Mouse (Mus musculus) large intestine, adult 2 months (tissue): Measurements from ENCODE around the gene C1qtnf2. TPM values are rescaled to one million over a fixed set of nuclear protein-coding genes. Genes with fewer than 3 reads are reported as not detected.
A peak's percentile ranks its signal among the peaks of the same experiment; 100 is the strongest.

ENCODE experiments used
- DNase-seq: peaks from one replicate; pipeline ENCODE4 v3.0.0-alpha.2; 2012; ENCODE audit warnings: low read depth, low spot score
- WGBS: fragments of 180-500 bp; shearing (Covaris S2); methylation state at CpG from one replicate; pipeline ENCODE4 v1.1.7; 2018; 5-methylcytosine and 5-hydroxymethylcytosine counted together
- polyA plus RNA-seq: library from polyadenylated mRNA; depleted of rRNA; stranded (reverse); fragments of >200 nt; gene quantifications from 2 replicates; pipeline ENCODE4 v1.2.3, GENCODE M21; 2012; rRNA removed

The C1qtnf2 gene
- polyA plus RNA-seq: 6.8 and 8.6 TPM in 2 replicates

DNA sequence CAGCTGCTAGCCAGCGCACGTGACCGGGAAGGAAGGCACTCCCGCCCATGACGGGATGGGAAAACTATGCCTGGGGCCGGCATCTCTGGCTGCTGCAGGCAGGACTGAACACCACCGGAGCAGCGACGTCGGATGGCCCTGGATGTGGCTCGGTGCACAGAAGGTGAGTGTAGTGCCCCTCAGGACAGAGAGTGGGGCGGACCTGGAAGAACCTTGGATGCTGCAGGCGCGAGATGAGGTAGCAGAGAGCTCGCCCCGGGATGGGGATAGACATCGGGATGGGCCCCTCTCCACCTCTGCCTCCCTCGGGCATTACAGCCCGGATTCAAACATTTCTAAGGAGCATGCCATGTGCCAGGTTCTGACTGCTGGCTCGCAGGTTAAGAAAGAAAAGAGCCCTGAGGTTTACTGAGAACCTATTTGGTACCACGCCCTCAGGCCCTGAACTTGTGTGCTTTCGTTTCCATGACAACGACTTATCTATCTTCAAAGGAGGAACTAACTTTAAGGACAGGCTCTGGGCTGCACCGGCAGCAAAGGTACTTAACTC is at the start of gene C1qtnf2:
Gene C1qtnf2, plus strand, starts transcription at position 52 of the 550 bp plus-strand sequence.
- WGBS: 1% methylated on average over 24 of the region's 24 CpGs
- DNase-seq: no peak

DNA sequence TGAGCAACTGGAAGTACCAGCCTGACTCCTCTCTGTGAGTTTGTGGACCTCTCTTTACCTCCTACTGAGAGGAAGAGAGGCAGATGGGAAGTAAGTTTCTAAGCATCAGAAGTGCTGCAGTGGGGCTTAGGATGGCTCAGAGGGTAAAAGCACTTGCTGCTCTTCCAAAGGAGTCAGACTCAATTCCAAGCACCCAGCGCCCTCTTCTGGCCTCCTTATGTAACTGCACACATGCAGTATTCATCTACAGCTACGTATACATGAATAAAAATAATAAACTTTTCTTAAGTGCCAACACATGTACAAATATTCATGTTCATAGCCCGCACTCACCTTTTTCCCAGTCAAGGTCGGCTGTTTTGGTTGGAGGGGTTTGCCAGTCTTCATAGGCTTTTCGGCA is 49.7 kb upstream of the C1qtnf2 start:
- 78% methylated on average over 5 of the region's 5 CpGs for WGBS

DNA sequence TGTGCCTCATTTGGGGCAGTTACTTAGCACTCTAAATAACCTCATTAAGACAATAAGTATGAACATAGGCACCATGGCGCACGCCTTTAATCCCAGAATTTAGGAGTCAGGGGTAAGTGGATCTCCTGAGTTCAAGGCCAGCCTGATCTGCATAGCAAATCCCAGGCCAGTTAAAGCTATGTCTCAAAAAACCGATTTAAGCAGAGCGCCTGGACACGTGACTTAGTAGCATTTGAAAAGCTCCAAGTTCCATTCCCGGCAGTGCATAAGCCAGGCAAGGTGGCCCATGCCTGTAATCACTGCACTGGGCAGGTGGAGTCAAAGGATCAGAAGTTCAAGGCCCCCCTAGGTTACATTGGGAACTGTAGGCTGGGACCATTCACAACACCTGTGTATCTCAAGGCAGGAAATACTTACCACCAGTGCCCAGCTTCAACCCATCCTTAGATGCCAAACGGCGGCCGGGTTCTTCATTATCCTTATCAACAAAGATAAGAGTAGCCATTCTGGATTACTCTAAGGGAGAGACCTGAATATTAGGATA is 48.8 kb upstream of the C1qtnf2 start:
- 71% methylated on average over 9 of the region's 9 CpGs for WGBS
- no peak for DNase-seq

More for the DNA sequence above, 49.7 kb upstream of the C1qtnf2 start:
- no peak for DNase-seq

DNA sequence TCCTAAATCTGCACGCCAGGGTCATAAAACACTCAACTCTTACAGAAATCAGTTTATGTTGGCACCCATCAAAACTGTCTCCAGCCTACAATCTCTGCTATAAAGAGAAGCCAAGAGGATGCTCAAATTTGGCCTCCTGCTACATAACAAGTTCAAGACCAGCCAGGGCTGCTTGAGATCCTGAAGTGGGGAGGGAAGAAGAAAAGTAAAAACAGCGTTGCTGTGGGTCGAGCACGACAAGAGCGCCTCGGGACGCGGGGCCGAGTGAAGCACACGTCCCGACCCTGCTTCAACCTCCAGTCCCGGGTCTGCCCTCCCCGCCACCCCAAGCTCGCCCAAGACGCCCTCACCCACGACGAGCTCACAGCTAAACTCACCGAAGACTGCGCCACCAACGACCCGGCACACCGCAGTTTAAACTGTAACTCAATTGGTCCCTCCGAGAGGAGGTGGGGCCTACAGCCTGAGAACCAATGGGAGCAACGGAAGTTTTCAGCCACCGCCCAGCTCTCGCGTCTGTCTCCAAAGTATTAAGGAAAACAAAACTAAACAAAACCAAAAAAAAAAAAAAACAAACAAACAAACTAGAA is 48.2 kb upstream of the C1qtnf2 start, which contains the start of gene Pttg1:
Gene Pttg1, minus strand, starts transcription at position 428 of the 590 bp plus-strand sequence.
- WGBS: under 1% methylated on average over 27 of the region's 27 CpGs
- DNase-seq: peak; percentile 88

DNA sequence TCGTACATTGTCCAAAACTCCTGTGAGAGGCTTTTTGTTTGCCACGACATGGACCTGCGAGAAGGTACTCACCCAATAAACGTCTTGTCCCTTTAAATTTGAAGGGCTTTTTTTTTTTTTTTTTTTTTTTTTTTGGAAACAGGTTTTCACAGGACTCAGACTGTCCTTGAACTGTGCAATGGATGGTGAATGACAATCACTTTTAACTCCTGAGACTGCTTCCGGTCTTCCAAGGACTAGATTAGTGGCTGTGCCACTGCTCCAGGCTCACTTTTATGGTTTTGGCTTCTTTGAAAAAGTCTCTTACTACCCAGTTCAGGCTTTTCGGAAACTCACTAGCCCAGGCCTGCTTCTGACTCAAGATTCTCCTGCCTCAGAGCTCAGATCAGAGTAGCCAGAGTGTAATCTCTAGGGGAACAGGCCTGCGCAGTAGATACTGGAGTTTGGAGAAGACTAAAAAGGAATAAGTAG is 47.6 kb upstream of the C1qtnf2 start:
- no peak for DNase-seq
- WGBS: 7% methylated on average over 7 of the region's 7 CpGs

DNA sequence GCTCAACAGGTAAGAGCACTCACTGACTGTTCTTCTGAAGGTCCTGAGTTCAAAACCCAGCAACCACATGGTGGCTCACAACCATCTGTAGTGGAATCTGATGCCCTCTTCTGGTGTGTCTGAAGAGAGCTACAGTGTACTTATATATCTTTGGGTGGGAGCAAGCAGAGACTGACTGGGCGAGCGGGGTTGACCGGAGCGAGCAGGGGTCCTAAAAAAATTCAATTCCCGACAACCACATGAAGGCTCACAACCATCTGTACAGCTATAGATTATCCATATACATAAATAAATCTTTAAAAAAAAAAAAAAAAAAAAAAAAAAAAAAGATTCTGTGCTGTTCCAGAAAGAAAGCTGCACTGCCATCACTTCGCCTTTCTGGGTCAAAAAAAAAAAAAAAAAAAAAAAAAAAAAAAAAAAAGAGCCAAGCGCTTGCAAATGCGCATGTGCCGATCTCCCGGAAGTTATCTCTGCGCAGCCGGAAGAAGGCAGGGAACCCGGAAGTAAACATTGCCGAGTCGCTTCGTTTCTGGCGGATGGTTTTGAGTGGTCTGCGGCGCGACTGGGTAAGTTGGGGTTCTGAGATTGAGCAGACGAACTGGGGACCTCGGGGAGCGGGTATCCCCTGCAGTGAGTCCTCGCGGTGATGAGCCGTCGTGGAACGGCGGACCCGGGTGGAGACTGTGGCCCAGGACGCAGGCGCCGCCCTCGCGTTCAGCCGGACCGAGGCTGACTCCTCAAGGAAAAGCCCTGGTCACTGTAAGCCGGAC is 40.6 kb upstream of the C1qtnf2 start, which contains the start of gene Slu7:
Gene Slu7, plus strand, starts transcription at position 491 of the 770 bp plus-strand sequence.
- peak; percentile 36 for DNase-seq
- WGBS: 9% methylated on average over 38 of the region's 38 CpGs

DNA sequence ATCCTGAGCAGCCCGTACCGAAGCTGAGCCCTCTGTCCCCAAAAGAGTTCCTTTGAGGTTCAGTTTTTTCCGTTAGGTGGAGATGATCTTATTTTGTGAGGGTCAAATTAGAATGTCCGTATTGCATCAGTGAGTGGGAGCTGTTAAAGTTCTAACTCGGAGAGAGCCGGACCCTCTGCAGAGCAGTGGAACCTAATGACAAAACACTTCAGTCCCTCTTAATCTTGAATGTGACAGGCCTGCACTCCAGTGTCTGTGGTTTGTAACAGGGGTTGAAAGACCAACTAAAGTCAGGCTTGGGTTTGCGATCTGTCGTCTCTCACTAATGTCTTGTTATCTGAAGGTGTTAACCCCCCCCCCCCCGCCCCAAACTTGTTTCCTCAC is 40.1 kb upstream of the C1qtnf2 start:
- under 1% methylated on average over 9 of the region's 9 CpGs for WGBS
- no peak for DNase-seq

DNA sequence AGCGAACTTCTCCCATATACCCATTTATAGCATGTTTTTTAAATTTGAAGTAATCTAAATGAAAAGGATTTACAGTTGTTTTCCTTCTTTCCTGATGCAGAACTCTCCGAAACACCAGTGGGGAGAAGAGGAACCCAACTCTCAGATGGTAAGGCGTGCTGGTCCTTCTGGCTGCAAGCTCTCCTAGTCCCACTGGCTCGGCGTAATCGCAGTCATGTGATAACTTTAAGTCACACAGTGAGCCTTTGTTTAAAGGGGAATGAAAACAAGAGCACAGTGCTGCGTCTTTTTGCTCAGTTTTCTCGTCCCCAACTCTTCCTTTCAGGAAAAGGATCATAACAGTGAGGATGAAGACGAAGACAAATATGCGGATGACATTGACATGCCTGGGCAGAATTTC is 33.0 kb upstream of the C1qtnf2 start:
- no peak for DNase-seq
- WGBS: 93% methylated on average over 10 of the region's 10 CpGs

DNA sequence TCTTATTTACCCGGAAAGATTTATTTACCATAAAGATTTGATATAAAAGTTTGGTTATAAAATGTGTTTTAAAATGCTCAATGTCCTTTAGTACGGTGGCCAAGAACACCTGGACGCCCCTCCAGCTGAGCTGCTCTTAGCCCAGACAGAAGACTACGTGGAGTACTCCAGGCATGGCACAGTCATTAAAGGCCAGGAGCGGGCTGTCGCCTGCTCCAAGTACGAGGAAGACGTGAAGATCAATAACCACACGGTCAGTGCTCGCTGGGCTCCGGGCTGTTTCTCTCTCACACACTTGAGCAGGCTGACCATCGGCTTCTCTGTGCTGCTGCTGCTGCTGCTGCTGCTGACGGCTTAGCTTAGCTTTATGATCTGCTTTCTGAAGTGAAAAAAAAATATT is 30.9 kb upstream of the C1qtnf2 start:
- no peak for DNase-seq
- WGBS: 95% methylated on average over 13 of the region's 13 CpGs

DNA sequence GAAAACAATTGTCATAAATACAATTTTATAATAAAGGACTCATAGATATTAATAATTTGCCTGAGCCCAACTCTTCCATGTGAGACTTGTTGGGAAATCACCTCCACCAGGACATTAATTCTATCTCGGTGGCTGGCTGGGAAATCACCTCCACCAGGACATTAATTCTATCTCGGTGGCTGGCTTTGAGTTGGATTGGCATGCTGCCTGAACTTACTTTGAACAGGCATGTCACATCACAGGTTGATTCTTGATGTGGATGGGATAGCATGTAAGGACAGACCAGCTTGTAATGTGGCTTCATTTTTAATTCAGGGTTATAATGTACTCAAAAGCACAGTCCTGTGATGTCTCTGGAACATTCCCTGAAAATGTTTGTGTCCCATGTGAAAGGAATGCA is 24.2 kb upstream of the C1qtnf2 start:
- DNase-seq: no peak

DNA sequence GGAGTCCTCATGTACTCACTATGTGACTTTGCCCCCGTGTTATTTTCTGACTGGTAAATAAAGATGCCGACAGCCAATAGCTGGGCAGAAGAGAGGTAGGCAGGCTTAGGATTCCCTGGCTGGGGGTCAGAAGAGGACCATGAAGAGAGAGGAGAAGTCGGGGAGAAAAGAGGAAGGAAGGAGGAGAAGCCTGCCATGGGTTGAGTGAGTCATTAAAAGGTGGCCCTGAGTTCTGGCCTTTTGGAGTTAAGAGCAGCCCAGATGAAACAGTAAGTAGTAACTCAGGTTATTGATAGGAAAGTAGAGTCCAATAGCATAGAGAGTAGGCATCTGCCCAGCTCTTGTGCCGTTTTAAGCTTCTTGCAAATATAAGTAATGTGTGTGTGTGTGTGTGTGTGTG is 22.8 kb upstream of the C1qtnf2 start:
- WGBS: 44% methylated on average over 4 of the region's 4 CpGs
- no peak for DNase-seq

More for the DNA sequence above, 24.2 kb upstream of the C1qtnf2 start:
- 72% methylated on average over 2 of the region's 2 CpGs for WGBS

DNA sequence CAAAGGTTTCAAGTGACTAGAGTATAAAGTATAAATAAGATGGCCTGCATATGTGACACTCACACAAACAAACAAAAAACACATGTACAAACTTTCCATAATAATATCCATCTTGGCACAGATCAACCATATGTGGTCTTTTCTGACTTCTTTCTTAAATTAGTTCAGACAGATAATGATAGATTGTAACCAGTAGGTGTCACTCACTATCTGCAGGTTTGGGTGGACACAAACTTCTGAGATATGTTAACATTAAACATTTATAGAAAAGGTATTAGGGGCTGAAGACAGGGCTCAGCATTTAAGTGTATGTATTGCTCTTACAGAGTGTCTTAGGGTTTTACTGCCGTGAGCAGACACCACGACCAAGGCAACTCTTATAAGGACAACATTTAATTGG is 21.8 kb upstream of the C1qtnf2 start:
- 44% methylated on average over 2 of the region's 2 CpGs for WGBS

DNA sequence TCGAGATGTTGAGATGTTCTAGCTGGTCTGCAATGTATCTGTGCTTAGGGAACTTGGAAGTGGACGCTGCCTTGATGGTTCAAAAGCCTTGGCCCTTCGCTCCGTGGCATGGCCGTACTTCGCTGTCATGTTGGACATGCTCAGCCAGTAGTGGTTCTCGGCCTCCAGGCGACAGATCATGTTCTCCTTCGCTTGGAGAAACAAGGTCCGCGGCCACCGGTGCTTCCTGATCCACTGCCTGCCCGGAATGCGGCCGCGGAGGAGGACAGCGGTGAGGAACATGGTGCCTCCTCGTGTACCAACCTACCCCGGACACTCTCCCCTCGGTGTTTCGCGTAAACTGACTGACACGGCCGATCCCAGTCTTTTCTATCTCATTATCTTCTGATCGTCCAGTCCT is 10.9 kb upstream of the C1qtnf2 start:
- WGBS: 93% methylated on average over 25 of the region's 25 CpGs

More for the DNA sequence above, 21.8 kb upstream of the C1qtnf2 start:
- DNase-seq: no peak

DNA sequence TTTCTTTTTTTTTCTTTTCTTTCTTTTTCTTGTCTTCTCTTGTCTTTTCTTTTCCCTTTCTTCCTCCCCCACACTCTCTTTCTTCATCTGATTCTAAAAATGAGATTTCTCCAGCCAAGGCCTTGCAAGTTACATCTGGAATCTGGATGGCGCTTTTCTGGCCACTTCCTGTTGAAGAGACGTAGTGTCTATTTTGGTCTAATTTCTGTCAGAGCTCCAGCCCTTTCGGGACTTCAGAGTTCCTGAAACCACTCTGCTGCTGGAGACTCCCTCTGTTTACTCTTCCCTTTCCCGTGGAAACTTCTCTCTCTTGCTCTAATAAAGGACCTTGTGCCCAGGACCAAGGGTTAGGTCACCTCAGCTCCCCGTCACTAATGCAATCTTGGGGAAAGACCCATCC is 4.0 kb upstream of the C1qtnf2 start:
- DNase-seq: no peak
- WGBS: 42% methylated on average over 5 of the region's 5 CpGs

More for the DNA sequence above, 10.9 kb upstream of the C1qtnf2 start:
- no peak for DNase-seq

DNA sequence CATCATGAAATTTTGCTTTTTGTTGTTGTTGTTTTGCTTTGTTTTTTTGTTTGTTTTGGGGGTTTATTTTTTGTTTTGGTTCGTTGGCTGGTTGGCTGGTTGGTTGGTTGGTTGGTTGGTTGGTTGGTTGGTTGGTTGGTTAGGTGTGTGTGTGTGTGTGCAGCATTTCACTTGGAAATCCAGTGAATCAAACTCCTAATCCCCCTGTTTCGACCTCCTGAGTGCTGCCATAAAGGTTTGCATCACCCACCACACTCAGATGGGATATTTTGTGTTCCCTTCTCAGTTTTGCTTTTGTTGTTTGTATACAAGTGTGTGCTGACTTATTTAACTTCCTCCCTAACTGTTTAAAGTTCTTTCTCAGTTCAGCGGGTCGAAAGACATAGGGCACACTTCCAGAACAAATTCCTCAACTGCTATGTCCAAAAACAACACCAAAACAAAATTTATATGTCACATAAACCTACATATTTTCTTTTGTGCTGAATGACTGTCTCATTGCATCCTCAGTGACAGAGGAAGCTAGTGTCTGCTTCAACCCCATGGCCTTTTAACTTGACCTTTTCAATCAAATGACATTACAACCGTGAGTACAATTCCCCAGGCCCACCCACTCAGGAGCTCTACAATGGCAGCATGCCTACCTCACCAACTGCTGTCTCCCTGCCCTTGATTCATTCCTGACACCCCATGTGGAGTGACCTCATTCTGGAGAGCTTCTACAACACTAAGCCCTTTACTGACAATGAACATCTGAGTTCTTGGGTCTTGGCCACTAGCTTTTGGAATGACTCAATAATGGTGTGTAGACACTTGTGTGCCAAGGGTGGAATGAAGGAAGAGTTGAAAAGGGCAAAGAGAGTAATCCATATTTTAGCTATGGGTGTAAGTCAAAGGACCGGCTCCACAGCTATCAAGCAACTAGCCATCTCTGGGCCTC is 2.9 kb upstream of the C1qtnf2 start:
- no peak for DNase-seq
- 59% methylated on average over 6 of the region's 6 CpGs for WGBS

DNA sequence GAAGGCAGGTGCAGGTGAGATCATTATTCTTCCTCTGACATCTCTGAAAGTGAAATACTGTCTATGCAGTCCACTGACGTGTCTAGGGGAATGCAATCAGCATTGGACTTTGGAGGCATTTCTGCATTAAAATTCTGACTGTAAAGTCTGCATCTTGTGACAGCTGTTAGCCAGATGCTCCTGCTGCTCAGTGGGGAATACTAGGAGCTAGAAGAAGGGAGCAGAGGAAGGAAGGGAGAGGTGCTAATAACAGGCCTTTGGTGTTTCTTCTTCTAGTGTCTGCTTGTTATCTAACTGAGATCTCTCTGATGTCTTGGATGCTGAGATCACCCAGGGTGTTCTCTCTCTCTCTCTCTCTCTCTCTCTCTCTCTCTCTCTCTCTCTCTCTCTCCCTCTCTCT is 961 bp upstream of the C1qtnf2 start:
- 79% methylated on average over 1 of the region's 1 CpGs for WGBS
- no peak for DNase-seq

DNA sequence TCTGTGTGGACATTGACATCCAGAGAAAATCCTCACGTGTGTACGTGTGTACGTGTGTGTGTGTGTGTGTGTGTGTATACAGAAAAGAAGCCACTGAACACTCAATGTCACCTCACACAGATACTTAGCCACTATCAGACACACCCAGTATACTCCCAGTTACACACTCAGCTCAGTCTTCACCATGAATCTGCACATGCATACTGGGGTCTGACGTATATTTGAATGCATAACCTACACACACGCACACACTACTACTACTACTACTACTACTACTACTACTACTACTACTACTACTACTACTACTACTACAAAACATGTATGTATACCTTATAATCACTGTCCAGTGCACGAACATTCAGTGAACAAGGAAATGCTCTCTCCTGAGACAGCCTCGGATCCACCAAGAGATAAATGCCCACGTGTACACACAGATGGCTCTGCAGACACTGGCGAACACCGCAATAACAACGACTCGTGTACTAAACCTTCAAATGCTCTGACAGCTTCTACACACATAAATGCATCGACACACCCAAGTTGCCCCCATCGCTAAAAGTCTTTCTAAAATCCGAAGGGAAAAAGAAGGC is 346 bp upstream of the C1qtnf2 start:
- no peak for DNase-seq
- WGBS: 38% methylated on average over 15 of the region's 15 CpGs

DNA sequence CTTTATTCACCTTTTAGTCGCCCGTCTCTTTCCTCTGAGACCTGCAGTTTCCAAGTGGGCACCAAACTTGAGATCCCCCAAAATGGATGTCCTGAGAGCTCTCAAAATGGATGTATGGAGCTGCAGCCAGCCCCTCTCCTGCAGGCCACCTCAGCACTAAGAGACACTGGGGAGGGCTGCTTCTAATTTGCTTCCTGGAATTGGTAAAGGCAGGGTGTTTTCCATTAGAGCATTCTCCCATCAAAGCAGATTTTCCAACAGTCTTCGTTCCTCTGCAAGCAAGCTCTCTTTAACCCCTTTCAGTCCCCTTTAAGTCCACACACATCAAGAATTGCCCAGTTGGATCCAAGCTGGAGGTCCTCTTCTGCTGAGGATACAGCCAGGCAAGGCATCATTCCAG is 5.3 kb downstream of the C1qtnf2 start:
- WGBS: 85% methylated on average over 3 of the region's 3 CpGs
- DNase-seq: no peak

DNA sequence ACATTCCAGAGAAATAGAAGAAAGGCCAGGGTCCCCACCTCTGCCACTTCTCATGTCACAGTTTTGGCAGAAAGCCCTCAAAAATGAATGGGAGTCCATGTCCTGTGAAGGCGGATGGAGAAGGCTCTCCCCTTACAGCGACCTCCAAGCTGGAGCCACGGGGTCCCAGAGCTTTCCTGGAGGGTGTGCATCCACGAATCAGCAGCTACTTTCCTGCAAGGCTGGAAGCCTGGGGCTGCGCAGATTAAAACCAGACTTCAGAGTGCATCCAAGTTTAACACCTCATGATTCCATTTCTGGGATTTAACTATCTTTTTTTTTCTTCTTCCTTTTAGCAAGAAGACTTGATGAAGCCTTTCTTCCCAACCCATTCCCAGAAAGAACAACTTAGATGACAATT is 6.5 kb downstream of the C1qtnf2 start:
- no peak for DNase-seq
- 36% methylated on average over 5 of the region's 5 CpGs for WGBS
